Mouse (Mus musculus): ENCODE data around the gene Sun2.
A peak's percentile ranks its signal among the peaks of the same experiment; 100 is the strongest.

Gene Sun2

DNA sequence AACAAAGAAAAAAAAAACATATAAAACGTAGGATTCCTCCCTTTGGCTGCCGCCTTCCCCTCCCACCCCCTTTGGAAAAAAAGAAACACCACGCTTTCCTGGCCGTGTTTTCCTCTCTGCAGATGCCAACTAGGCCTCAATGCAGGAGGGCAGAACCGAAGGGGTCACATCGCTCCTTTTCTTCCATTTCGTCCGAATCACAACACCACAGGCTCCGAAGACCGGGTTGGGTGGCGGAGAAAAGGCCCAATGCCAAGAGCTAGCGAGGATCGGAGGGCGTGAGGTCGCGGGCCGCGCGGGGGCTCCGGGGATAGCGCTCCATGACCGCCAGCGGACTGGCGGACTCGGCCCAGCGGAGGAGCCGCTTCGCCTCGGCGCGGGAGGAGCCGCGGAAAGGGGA is 55.2 kb downstream of the Sun2 start:
- DNase-seq (ENCODE audit: low read depth, low spot score) = peak; percentile 34

DNA sequence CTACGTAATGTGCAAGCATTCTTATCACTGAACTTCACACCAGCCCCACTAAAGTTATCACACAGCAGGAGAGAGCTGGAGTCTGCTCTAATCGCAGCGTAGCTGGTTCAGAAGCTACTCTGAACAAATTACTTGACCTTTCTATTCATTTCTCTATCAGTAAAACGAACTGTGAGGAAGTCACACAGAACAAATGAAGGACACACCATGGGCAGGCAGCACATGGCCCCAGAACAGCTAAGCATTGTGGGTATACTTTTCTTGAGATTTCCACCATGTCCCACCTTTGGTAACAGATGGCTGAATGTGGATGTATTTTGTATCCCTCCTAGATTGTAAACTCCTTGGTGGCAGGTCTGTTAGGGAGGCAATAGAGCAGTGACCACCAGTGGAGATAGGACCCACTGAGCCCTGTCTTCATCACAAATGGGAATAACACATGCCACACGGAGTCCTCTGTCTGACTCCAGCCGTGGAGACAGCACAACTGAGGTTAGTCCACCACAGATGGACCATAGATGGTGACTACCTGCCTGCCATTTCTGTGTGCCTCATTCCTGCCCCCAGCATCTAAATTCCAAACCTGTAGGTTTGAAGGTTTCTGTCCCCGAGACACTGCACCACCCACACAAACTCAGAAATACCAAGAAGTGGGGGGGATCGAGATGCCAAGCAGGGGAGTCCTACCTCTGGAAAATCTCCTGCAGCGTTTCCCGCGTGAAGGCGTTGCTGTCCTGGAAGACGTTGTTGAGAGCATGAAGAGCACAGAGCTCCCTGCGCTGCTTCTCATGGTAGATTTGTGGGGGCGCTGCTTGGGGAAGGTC is 56.1 kb downstream of the Sun2 start:
- no peak for DNase-seq (ENCODE audit: low read depth, low spot score)

- no peak for DNase-seq (ENCODE audit: low read depth, low spot score)
Observed at GRCm38 (mm10) chr15:79685141-79685641, 57.1 kb downstream of the Sun2 start.

GRCm38 (mm10) chr15:79684616-79685015 is 57.7 kb downstream of the Sun2 start:
- DNase-seq (ENCODE audit: low read depth, low spot score) = no peak

- no peak for DNase-seq (ENCODE audit: low read depth, low spot score)
Observed at GRCm38 (mm10) chr15:79683707-79684465, 58.5 kb downstream of the Sun2 start.

- no peak for DNase-seq (ENCODE audit: low read depth, low spot score)
Observed at GRCm38 (mm10) chr15:79683146-79683545, 59.2 kb downstream of the Sun2 start.

DNA sequence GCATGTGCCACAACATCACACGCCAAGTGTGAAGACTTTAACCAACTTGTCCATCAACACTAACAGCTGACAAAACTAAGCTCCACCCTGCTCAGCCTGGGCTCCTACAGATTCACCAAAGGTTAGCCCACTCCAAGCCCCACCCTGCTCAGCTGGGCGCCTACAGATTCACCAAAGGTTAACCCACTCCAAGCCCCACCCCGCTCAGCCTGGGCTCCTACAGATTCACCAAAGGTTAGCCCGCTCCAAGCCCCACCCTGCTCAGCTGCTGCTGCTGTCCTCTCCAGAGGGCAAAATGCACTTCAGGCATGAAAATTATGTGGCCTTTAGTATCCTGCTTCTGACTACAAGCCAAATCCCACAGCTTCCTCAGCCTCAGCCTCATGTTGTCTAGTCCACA is 60.4 kb downstream of the Sun2 start:
- DNase-seq (ENCODE audit: low read depth, low spot score) = no peak

GRCm38 (mm10) chr15:79677936-79678335 is 64.4 kb downstream of the Sun2 start:
- DNase-seq (ENCODE audit: low read depth, low spot score) = no peak
